Mouse (Mus musculus) inflammation-experienced regulatory T-cells, adult 6 months (primary cell): Measurements from ENCODE around the gene Xaf1. TPM values are rescaled to one million over a fixed set of nuclear protein-coding genes. Genes with fewer than 3 reads are reported as not detected.

Experiments used
- polyA plus RNA-seq, 3 experiments: library from polyadenylated mRNA; unstranded; fragments of 100-300 nt; shearing (Covaris generic); gene quantifications; one replicate each; pipeline ENCODE4 v1.2.1; 2017

The Xaf1 gene
- polyA plus RNA-seq, 3 experiments from 2014 or later: 45.3 to 118 (median 50.4) TPM

Other genes starting within 250 kb of the Xaf1 start
- not detected for gene Pitpnm3, start 165.9 kb upstream of the Xaf1 start, polyA plus RNA-seq
- gene Gm43951, start 94.8 kb upstream of the Xaf1 start, polyA plus RNA-seq: not detected
- gene 4933427D14Rik, start 94.2 kb upstream of the Xaf1 start, polyA plus RNA-seq: 10 to 100 TPM; 16.7 to 27.9 (median 22.9) TPM
- gene Txndc17, start 94.1 kb upstream of the Xaf1 start, polyA plus RNA-seq: 100 to 1,000 TPM; 106 to 179 (median 111) TPM
- gene Med31, start 86.0 kb upstream of the Xaf1 start, polyA plus RNA-seq: 10 to 100 TPM; 18.1 to 26.9 (median 22.3) TPM
- not detected for gene Slc13a5, start 34.4 kb upstream of the Xaf1 start, polyA plus RNA-seq
- not detected for gene Fbxo39, start 12.8 kb downstream of the Xaf1 start, polyA plus RNA-seq
- not detected for gene Tekt1, start 60.8 kb downstream of the Xaf1 start, polyA plus RNA-seq
- not detected for gene Smtnl2, start 110.1 kb downstream of the Xaf1 start, polyA plus RNA-seq
- not detected for gene Ggt6, start 133.9 kb downstream of the Xaf1 start, polyA plus RNA-seq
- gene Mybbp1a, start 139.7 kb downstream of the Xaf1 start, polyA plus RNA-seq: 10 to 100 TPM; 46.1 to 71.2 (median 64.1) TPM
- not detected for gene Spns2, start 188.3 kb downstream of the Xaf1 start, polyA plus RNA-seq
- 1 to 10 TPM in 1 of 3 experiments, under 1 TPM in 2; 0.24 to 1.2 (median 0.25) TPM for gene Spns3, start 248.9 kb downstream of the Xaf1 start, polyA plus RNA-seq